Mouse (Mus musculus): Measurements from ENCODE around the gene Plpp1.

Gene Plpp1

GRCm38 (mm10) chr13:112800597-112801380 lies at the start of gene Plpp1:
TSS of gene Plpp1 (plus strand) at chr13:112800792.
- DNase-seq (ENCODE audit: low spot score): peak; percentile 96

- DNase-seq (ENCODE audit: low spot score): peak; percentile 53
Measured at GRCm38 (mm10) chr13:112751454-112752308, 48.9 kb upstream of the Plpp1 start.

GRCm38 (mm10) chr13:112752309-112752975 lies 48.1 kb upstream of the Plpp1 start:
- DNase-seq (ENCODE audit: low spot score): no peak

GRCm38 (mm10) chr13:112753522-112753921 lies 47.1 kb upstream of the Plpp1 start:
- DNase-seq (ENCODE audit: low spot score): no peak

- DNase-seq (ENCODE audit: low spot score): no peak
Measured at GRCm38 (mm10) chr13:112754871-112755270, 45.7 kb upstream of the Plpp1 start.

GRCm38 (mm10) chr13:112755507-112756010 lies 45.0 kb upstream of the Plpp1 start:
- DNase-seq (ENCODE audit: low spot score): no peak

- DNase-seq (ENCODE audit: low spot score): no peak
Measured at GRCm38 (mm10) chr13:112757395-112757794, 43.2 kb upstream of the Plpp1 start.

GRCm38 (mm10) chr13:112758546-112759090 lies 42.0 kb upstream of the Plpp1 start:
- DNase-seq (ENCODE audit: low spot score): no peak

GRCm38 (mm10) chr13:112759364-112759763 lies 41.2 kb upstream of the Plpp1 start:
- no peak for DNase-seq (ENCODE audit: low spot score)

- DNase-seq (ENCODE audit: low spot score): no peak
Measured at GRCm38 (mm10) chr13:112759777-112760537, 40.6 kb upstream of the Plpp1 start.

GRCm38 (mm10) chr13:112760538-112760881 lies 40.1 kb upstream of the Plpp1 start:
- no peak for DNase-seq (ENCODE audit: low spot score)

GRCm38 (mm10) chr13:112761787-112762186 lies 38.8 kb upstream of the Plpp1 start:
- no peak for DNase-seq (ENCODE audit: low spot score)

- no peak for DNase-seq (ENCODE audit: low spot score)
Measured at GRCm38 (mm10) chr13:112762548-112762947, 38.0 kb upstream of the Plpp1 start.

- no peak for DNase-seq (ENCODE audit: low spot score)
Measured at GRCm38 (mm10) chr13:112763531-112764091, 37.0 kb upstream of the Plpp1 start.

GRCm38 (mm10) chr13:112764556-112764955 lies 36.0 kb upstream of the Plpp1 start:
- no peak for DNase-seq (ENCODE audit: low spot score)

- DNase-seq (ENCODE audit: low spot score): no peak
Measured at GRCm38 (mm10) chr13:112765654-112766053, 34.9 kb upstream of the Plpp1 start.

GRCm38 (mm10) chr13:112770528-112771328 lies 29.9 kb upstream of the Plpp1 start:
- no peak for DNase-seq (ENCODE audit: low spot score)

GRCm38 (mm10) chr13:112771447-112772208 lies 29.0 kb upstream of the Plpp1 start:
- DNase-seq (ENCODE audit: low spot score): no peak

GRCm38 (mm10) chr13:112772252-112772651 lies 28.3 kb upstream of the Plpp1 start:
- no peak for DNase-seq (ENCODE audit: low spot score)
